Mouse (Mus musculus) CH12.LX (cell line): ENCODE measurements at regions not wholly inside any gene's neighbourhood (a gene's known extent, or its start where the extent isn't known, plus 50 kb on each side); places are given as distances from the start of the nearest gene placed in this dataset.

Experiments used
- CTCF ChIP-seq, 2 experiments: IDR thresholded peaks in 1 of 2; conservative IDR thresholded peaks in 1 of 2; 2 replicates each; pipeline ENCODE4 v1.5.1; 2011 to 2012; ENCODE audit warnings: low read depth in 2 of 2, low read length in 2 of 2, improper control_type of control experiment in 1 of 2, inconsistent platforms in 1 of 2, mild to moderate bottlenecking in 1 of 2, moderate library complexity in 1 of 2
- MEF2A ChIP-seq: IDR thresholded peaks from 2 replicates; pipeline ENCODE4 v1.6.1; 2014; ENCODE audit warnings: low read depth, mild to moderate bottlenecking, inconsistent platforms, low read length, improper control_type of control experiment, borderline replicate concordance
- MYC ChIP-seq: IDR thresholded peaks from 2 replicates; pipeline ENCODE4 v1.6.1; 2011; ENCODE audit warnings: low read depth, mild to moderate bottlenecking, improper control_type of control experiment, low read length
- POLR2A ChIP-seq: IDR thresholded peaks from 2 replicates; pipeline ENCODE4 v1.6.1; 2011; ENCODE audit warnings: low read depth, mild to moderate bottlenecking, improper control_type of control experiment, low read length
- TBP ChIP-seq: conservative IDR thresholded peaks from 2 replicates; pipeline ENCODE4 v1.6.1; 2011; ENCODE audit warnings: low read depth, low read length, improper control_type of control experiment

GRCm38 (mm10) chr14:114418851-114419250 is 673.2 kb upstream of the Gpc5 start:
- no peak for TF ChIP-seq POLR2A
- no peak for TF ChIP-seq MEF2A
- no peak for TF ChIP-seq CTCF (conservative IDR thresholded peaks at IDR 0.05 in 1 of 2, IDR thresholded peaks at IDR 0.05 in 1 of 2; ENCODE audit: low read depth in 2 of 2, low read length in 2 of 2)
- TF ChIP-seq TBP: no peak
- no peak for TF ChIP-seq MYC
